Mouse (Mus musculus): ENCODE results near the gene Nhlrc4. TPM values are rescaled to one million over a fixed set of nuclear protein-coding genes. Genes with fewer than 3 reads are reported as not detected.

Nhlrc4 gene
- polyA plus RNA-seq (2012; fragmentation: generic; extraction: Trizol), result under 1 TPM; 0.02 to 0.78 TPM

DNA sequence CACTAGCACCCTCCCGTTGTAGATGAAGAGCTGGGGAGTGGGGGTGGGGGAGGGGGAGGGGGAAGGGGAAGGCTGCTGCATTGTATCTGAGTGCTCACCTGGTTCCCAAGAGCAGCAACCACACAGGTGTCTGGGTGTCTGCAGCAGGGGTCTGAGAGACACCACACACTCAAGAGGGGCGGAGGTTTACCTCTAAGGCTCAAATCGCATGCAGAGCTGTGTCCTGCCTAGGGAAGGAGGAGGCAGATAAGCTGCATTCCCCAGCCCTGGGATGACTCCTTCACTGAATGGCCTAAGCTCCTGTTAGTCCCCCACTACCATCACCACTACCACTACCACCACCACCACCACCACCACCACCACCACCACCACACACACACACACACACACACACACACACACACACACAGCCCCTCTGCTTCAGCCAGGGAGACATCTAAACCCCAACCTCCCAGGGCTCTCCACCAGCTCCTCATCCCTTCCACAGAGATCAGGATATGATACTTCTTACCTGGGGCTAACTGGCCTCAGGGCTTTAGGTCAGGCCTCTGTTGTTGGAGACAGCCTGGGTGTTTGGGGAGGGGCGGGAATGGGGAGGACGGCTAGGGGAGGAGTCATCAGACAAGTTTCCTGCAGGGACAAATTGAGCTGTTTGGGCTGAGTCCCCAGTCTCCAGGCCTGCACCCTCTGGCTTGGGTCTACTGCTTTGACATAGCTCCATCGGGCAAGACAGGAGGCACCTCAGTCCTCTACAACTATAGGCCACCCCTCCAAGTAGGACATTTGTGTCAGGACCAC lies at the start of gene Nhlrc4, which contains the start of gene Pigq:
Nhlrc4 (minus strand) TSS at position 596 of the 798 bp plus-strand sequence.
Pigq (minus strand) TSS at position 571 of the 798 bp plus-strand sequence.

DNA sequence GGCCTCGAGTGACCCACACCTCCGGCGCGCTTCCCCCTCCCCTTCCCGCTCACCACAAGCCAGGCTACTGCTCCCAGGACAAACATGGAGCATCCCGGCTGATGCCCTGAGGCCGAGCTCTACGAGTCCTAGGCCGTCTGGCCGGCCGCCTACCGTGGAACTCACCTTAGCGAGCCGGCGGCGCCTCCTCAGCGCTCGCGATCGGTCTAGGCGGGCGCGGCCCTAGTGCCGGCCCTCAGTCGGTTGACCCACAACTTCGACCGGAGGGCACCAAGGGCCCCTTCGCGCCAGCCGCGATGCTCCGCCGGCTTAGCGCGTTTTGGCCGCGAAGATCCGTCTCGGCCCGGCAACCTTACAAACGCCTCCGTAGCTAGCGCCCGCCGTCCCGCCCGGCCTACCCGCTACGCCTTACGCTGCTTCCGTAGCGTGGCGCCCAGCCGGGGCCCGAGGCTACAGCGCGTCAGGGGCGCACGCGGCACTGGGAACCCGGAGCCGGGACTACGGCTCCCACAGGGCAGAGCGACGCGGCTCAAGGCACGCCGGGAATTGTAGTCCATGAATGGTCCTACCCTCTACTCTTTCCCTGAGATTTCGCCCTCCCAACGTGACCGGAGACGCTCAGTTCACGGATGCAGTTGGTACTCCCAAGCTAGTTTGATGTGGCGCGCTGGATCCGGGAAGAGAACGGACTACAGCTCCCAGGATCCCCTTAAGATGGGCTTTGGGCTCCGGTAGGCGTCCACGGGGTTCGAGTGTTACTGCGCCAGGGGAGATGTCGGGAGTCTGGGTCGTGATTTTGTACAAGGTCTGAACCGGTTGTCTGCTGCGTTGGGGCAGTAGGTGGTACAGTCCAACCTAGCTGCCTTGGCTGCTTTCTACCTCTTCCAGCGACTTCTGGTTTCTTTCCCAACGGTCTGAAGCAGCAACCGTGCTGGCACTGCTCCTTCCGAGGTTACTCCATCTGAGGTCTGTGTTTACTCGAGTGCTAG lies 40.8 kb upstream of the Nhlrc4 start, which contains the start of gene Capn15:
Capn15 (minus strand) TSS at position 491 of the 989 bp plus-strand sequence.

DNA sequence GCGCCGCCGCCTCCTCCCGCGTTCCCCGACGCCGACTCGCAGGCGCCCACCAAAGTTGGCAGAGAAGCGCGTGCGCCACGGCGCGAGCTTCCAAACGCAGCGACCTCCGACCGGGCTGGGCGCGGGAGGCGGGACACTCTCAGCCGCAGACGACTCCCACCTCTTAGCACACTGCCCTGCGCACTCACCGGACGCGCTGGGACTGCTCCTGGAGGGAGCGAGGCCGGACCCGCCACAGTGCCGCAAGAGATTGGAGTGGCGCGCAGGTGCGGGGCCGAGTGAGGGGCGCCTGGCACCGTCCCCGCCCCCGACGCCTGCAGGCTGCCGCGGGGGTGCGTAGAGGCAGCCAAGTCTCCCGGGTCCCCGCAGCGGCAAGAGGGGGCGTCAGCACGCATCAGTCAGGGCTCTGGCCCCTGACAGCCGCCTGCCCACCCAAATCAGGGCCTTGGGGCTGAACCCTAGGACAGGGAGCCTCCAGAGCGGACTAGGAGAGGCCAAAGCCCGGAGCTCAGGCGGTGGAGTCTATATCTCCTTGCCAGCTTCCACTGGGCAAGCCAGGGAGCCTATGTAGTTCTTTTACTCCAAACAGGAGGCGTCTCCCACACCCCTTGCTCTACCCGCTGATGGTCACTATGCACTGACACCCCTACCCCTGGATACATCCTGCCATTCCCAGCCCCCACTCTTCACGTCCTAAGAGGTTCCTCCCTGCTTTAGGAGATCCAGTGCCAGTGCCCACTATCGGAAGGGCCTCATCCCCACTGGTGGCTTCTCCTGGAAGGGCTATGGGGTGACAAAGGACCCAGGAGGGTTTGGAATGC lies 7.3 kb upstream of the Nhlrc4 start, which contains the start of gene A930017K11Rik:
A930017K11Rik (minus strand) TSS at position 763 of the 821 bp plus-strand sequence.

DNA sequence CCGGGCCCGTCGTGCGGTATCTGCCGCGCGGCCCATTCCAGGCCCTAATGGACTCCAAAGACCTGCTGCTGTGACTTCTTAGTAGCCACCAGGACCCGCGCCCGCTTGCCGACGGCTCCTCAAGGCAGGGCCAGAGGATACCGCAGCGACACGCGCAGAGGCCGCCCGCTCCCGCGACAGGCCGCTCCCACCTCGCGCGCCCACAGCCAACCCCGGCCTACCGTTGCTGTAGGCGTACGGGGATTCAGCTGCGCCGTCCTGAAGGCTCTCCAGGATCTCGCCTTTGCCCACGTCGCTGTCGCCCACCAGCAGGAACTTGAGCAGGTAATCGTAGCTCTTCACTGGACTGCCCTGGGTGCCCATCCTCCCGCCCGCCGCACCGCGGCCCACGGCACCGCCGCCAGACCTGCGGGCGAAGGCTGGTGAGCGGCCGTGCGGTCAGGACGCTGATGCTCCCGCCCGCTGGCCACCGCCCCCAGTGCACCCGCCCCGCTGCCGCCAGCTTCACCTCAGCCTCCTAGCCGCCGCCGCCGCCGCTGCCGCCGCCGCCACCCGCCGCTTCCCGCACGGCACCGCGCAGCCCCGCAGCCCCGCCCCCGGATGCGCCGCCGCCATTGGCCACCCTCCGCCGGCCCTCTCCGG lies 25.5 kb downstream of the Nhlrc4 start, which contains the start of gene Rab40c:
Rab40c (minus strand) TSS at position 584 of the 642 bp plus-strand sequence.

Other genes starting within 250 kb of the Nhlrc4 start
- under 1 TPM; 0.68 to 0.90 TPM for gene Gng13, start 227.8 kb downstream of the Nhlrc4 start, polyA plus RNA-seq (2012; fragmentation: generic; extraction: Trizol)
- 10 to 100 TPM; 13.0 to 64.2 TPM for gene Chtf18, start 217.5 kb downstream of the Nhlrc4 start, polyA plus RNA-seq (2012; fragmentation: generic; extraction: Trizol)
- gene Rpusd1, start 217.3 kb downstream of the Nhlrc4 start, polyA plus RNA-seq (2012; fragmentation: generic; extraction: Trizol), result 10 to 100 TPM; 29.8 to 35.4 TPM
- gene Mslnl, start 208.9 kb downstream of the Nhlrc4 start, polyA plus RNA-seq (2012; fragmentation: generic; extraction: Trizol), result under 1 TPM; 0.01 to 0.05 TPM
- gene Msln, start 190.6 kb downstream of the Nhlrc4 start, polyA plus RNA-seq (2012; fragmentation: generic; extraction: Trizol), result 10 to 100 TPM in 1 of 2 experiments, 1 to 10 TPM in 1; 5.9 to 17.1 TPM
- 10 to 100 TPM; 19.4 to 24.0 TPM for gene Narfl, start 171.2 kb downstream of the Nhlrc4 start, polyA plus RNA-seq (2012; fragmentation: generic; extraction: Trizol)
- 10 to 100 TPM; 33.9 to 66.4 TPM for gene Haghl, start 159.3 kb downstream of the Nhlrc4 start, polyA plus RNA-seq (2012; fragmentation: generic; extraction: Trizol)
- under 1 TPM; 0.11 to 0.14 TPM for gene Ccdc78, start 158.4 kb downstream of the Nhlrc4 start, polyA plus RNA-seq (2012; fragmentation: generic; extraction: Trizol)
- gene Fam173a, start 152.1 kb downstream of the Nhlrc4 start, polyA plus RNA-seq (2012; fragmentation: generic; extraction: Trizol), result 10 to 100 TPM; 89.1 to 99.0 TPM
- 1 to 10 TPM in 1 of 2 experiments, not detected in 1; 1.4 TPM for gene AC134908.4, start 149.3 kb downstream of the Nhlrc4 start, polyA plus RNA-seq (2012; fragmentation: generic; extraction: Trizol)
- gene Metrn, start 147.8 kb downstream of the Nhlrc4 start, polyA plus RNA-seq (2012; fragmentation: generic; extraction: Trizol), result 100 to 1,000 TPM in 1 of 2 experiments, 10 to 100 TPM in 1; 88.0 to 177 TPM
- gene Fbxl16, start 135.9 kb downstream of the Nhlrc4 start, polyA plus RNA-seq (2012; fragmentation: generic; extraction: Trizol), result under 1 TPM; 0.05 to 0.27 TPM
- 10 to 100 TPM in 1 of 2 experiments, 1 to 10 TPM in 1; 10.0 to 27.6 TPM for gene Wdr24, start 121.3 kb downstream of the Nhlrc4 start, polyA plus RNA-seq (2012; fragmentation: generic; extraction: Trizol)
- 10 to 100 TPM; 14.3 to 39.3 TPM for gene Jmjd8, start 116.1 kb downstream of the Nhlrc4 start, polyA plus RNA-seq (2012; fragmentation: generic; extraction: Trizol)
- gene Stub1, start 111.6 kb downstream of the Nhlrc4 start, polyA plus RNA-seq (2012; fragmentation: generic; extraction: Trizol), result 100 to 1,000 TPM; 242 to 426 TPM
- 1 to 10 TPM in 1 of 2 experiments, under 1 TPM in 1; 0.07 to 1.4 TPM for gene Rhbdl1, start 107.7 kb downstream of the Nhlrc4 start, polyA plus RNA-seq (2012; fragmentation: generic; extraction: Trizol)
- gene Gm20683, start 103.2 kb downstream of the Nhlrc4 start, polyA plus RNA-seq (2012; fragmentation: generic; extraction: Trizol), result 1 to 10 TPM in 1 of 2 experiments, under 1 TPM in 1; 0.06 to 1.5 TPM
- gene Rhot2, start 100.1 kb downstream of the Nhlrc4 start, polyA plus RNA-seq (2012; fragmentation: generic; extraction: Trizol), result 10 to 100 TPM; 17.7 to 29.4 TPM
- 10 to 100 TPM; 15.7 to 20.9 TPM for gene Wdr90, start 83.5 kb downstream of the Nhlrc4 start, polyA plus RNA-seq (2012; fragmentation: generic; extraction: Trizol)
- 10 to 100 TPM; 19.6 to 60.3 TPM for gene Mcrip2, start 76.2 kb downstream of the Nhlrc4 start, polyA plus RNA-seq (2012; fragmentation: generic; extraction: Trizol)
- 10 to 100 TPM; 39.4 to 53.9 TPM for gene Mettl26, start 69.9 kb downstream of the Nhlrc4 start, polyA plus RNA-seq (2012; fragmentation: generic; extraction: Trizol)
- 1 to 10 TPM in 1 of 2 experiments, under 1 TPM in 1; 0.22 to 1.1 TPM for gene Wfikkn1, start 64.1 kb downstream of the Nhlrc4 start, polyA plus RNA-seq (2012; fragmentation: generic; extraction: Trizol)
- gene Rab40c, start 25.2 kb downstream of the Nhlrc4 start, polyA plus RNA-seq (2012; fragmentation: generic; extraction: Trizol), result 10 to 100 TPM; 14.7 to 31.1 TPM
- gene Pigq, start within 50 bp of the Nhlrc4 start, polyA plus RNA-seq (2012; fragmentation: generic; extraction: Trizol), result 10 to 100 TPM; 24.9 to 42.4 TPM
- under 1 TPM; 0.02 to 0.04 TPM for gene A930017K11Rik, start 7.6 kb upstream of the Nhlrc4 start, polyA plus RNA-seq (2012; fragmentation: generic; extraction: Trizol)
- gene Capn15, start 40.8 kb upstream of the Nhlrc4 start, polyA plus RNA-seq (2012; fragmentation: generic; extraction: Trizol), result 10 to 100 TPM in 1 of 2 experiments, 1 to 10 TPM in 1; 4.7 to 13.1 TPM
- 10 to 100 TPM in 1 of 2 experiments, 1 to 10 TPM in 1; 6.5 to 26.0 TPM for gene Rab11fip3, start 124.6 kb upstream of the Nhlrc4 start, polyA plus RNA-seq (2012; fragmentation: generic; extraction: Trizol)
- 10 to 100 TPM in 1 of 2 experiments, 1 to 10 TPM in 1; 1.2 to 18.9 TPM for gene Decr2, start 145.4 kb upstream of the Nhlrc4 start, polyA plus RNA-seq (2012; fragmentation: generic; extraction: Trizol)
- gene Nme4, start 150.6 kb upstream of the Nhlrc4 start, polyA plus RNA-seq (2012; fragmentation: generic; extraction: Trizol), result 10 to 100 TPM; 49.6 to 54.8 TPM
- 10 to 100 TPM in 1 of 2 experiments, 1 to 10 TPM in 1; 3.2 to 11.1 TPM for gene Tmem8, start 168.3 kb upstream of the Nhlrc4 start, polyA plus RNA-seq (2012; fragmentation: generic; extraction: Trizol)
- 100 to 1,000 TPM; 206 to 383 TPM for gene Mrpl28, start 178.5 kb upstream of the Nhlrc4 start, polyA plus RNA-seq (2012; fragmentation: generic; extraction: Trizol)
- 10 to 100 TPM; 19.2 to 34.4 TPM for gene Axin1, start 193.7 kb upstream of the Nhlrc4 start, polyA plus RNA-seq (2012; fragmentation: generic; extraction: Trizol)